Mouse (Mus musculus): Measurements from ENCODE around the gene Zeb2. TPM values are rescaled to one million over a fixed set of nuclear protein-coding genes. Genes with fewer than 3 reads are reported as not detected.

Gene Zeb2
- total and polyA plus RNA-seq, 2 experiments from 2014 or later, result 50.6 to 150 TPM

DNA sequence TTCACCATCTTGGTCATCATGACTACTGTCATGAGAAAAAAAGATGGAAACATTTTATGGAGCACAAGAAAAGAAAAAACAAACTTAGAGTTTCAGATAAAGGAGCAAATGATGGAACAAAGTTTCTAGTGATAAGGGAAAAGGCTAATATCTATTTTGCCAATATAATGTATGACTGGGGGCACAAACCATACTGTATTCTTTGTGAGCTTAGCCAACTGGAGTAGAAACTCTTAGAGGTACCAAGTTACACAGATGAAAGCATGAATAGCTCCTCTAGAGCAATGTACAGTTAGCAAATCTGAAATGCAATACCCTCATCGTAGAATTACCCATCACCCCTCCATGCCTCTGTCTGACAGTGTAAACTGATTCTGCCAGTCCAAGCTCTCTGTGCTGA lies 163.0 kb downstream of the Zeb2 start:
- no peak for TF ChIP-seq CTCF (IDR thresholded peaks at IDR 0.05; ENCODE audit: low read depth)
- H3K27me3 ChIP-seq (ENCODE audit: insufficient read depth, low read length), result no peaks in the 10 kb centered on the region
- ATAC-seq, result no peak
- no peak overlapping the region for H3K27ac ChIP-seq (ENCODE audit: low read depth, low read length)
- no peak overlapping the region for H3K4me3 ChIP-seq (ENCODE audit: low read depth, low read length)
- H3K36me3 ChIP-seq (ENCODE audit: insufficient read depth), result no peaks in the 10 kb centered on the region
- no peaks in the 10 kb centered on the region for H3K4me1 ChIP-seq (ENCODE audit: insufficient read depth)
- H3K9ac ChIP-seq, result no peak overlapping the region
- DNase-seq, result no peak
- 83% methylated on average over 1 of the region's 1 CpGs for WGBS
- H3K9me3 ChIP-seq (ENCODE audit: low read length), result no peaks in the 10 kb centered on the region
- no peak overlapping the region for H3K4me2 ChIP-seq (ENCODE audit: low read depth)

DNA sequence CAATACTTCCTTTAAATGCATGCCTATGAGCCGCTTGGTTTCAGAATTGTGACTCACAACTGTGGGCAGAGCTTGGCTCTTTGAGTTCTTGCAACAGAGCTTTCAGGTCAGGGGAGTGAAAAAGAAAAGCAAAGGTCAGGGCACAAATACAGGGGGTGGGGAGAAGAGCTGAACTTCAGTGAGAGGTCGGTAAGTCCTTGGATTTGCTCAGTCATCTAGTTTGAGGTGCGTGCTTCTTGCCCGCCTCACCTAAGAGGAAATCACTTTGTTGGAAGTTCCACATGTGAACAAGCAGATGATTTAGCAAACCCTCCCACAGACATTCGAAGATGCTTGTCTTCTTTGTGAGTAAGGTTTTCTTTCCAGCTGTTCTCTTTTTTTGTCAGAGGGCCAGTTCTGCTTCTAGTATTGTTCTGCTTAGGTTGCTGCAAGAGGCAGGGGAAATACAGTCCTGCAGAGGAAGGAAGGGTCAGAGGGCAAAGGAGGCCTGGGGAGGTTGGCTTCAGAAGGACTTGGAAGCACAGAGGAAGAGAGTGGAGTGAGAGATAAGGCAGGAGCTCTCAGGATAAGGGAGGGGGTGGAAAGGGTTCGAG lies 164.3 kb downstream of the Zeb2 start:
- Histone ChIP-seq H3K27ac (ENCODE audit: low read depth, low read length) (no peak overlapping the region), H3K27me3 (ENCODE audit: insufficient read depth, low read length) (no peaks in the 10 kb centered on the region), H3K9me3 (ENCODE audit: low read length) (no peaks in the 10 kb centered on the region), H3K9ac (no peak overlapping the region), H3K4me3 (ENCODE audit: low read depth, low read length) (no peak overlapping the region), H3K4me1 (ENCODE audit: insufficient read depth) (no peaks in the 10 kb centered on the region), H3K4me2 (ENCODE audit: low read depth) (no peak overlapping the region), H3K36me3 (ENCODE audit: insufficient read depth) (no peaks in the 10 kb centered on the region)
- 54% methylated on average over 6 of the region's 6 CpGs for WGBS
- TF ChIP-seq CTCF (IDR thresholded peaks at IDR 0.05; ENCODE audit: low read depth), result no peak
- ATAC-seq (no peak), DNase-seq (no peak)

- no peak for DNase-seq
- Histone ChIP-seq H3K9me3 (ENCODE audit: low read length) (no peaks in the 10 kb centered on the region), H3K4me1 (ENCODE audit: insufficient read depth) (no peaks in the 10 kb centered on the region), H3K27me3 (ENCODE audit: insufficient read depth, low read length) (no peaks in the 10 kb centered on the region), H3K9ac (no peak overlapping the region), H3K4me2 (ENCODE audit: low read depth) (no peak overlapping the region), H3K36me3 (ENCODE audit: insufficient read depth) (no peaks in the 10 kb centered on the region), H3K27ac (ENCODE audit: low read depth, low read length) (no peak overlapping the region), H3K4me3 (ENCODE audit: low read depth, low read length) (no peak overlapping the region)
- no peak for ATAC-seq
- TF ChIP-seq CTCF (IDR thresholded peaks at IDR 0.05; ENCODE audit: low read depth), result no peak
- 79% methylated on average over 4 of the region's 4 CpGs for WGBS
These were observed 165.5 kb downstream of the Zeb2 start for GRCm38 (mm10) chr2:44951651-44952213.

DNA sequence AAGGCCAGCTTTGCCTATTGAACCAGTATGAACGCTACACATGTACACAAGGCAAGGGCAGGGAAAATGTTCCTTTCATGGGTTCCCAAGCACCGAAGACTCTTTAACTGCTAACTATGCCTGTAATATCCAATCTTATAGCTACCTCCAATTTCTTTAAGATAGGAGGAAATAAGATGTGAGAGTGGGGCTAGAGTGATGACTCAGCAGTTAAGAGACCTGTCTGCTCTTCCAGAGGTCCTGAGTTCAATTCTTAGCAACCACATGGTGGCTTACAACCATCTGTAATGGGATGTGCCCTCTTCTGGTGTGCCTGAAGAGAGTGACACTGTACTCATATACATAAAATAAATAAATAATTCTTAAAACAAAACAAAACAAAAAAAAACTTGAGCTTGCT lies 172.5 kb downstream of the Zeb2 start:
- Histone ChIP-seq H3K9me3 (ENCODE audit: low read length) (no peaks in the 10 kb centered on the region), H3K4me1 (ENCODE audit: insufficient read depth) (no peaks in the 10 kb centered on the region), H3K9ac (no peak overlapping the region), H3K36me3 (ENCODE audit: insufficient read depth) (no peaks in the 10 kb centered on the region), H3K27ac (ENCODE audit: low read depth, low read length) (no peak overlapping the region), H3K27me3 (ENCODE audit: insufficient read depth, low read length) (no peaks in the 10 kb centered on the region), H3K4me3 (ENCODE audit: low read depth, low read length) (no peak overlapping the region), H3K4me2 (ENCODE audit: low read depth) (no peak overlapping the region)
- DNase-seq, result no peak
- no peak for TF ChIP-seq CTCF (IDR thresholded peaks at IDR 0.05; ENCODE audit: low read depth)
- no peak for ATAC-seq
- WGBS, result 97% methylated on average over 2 of the region's 2 CpGs

Small RNA genes within 50 kb of the gene (microRNA-seq; reads per million reads assigned to microRNA genes)
- 1.5 to 1.9 reads per million in 2 experiments for gene Mir5129

Other genes starting within 250 kb of the Zeb2 start
- gene Gtdc1, start 189.7 kb downstream of the Zeb2 start, total RNA-seq (2014; rRNA removed), result 77.0 and 86.0 TPM in 2 replicates
- gene Gtdc1, start 189.7 kb downstream of the Zeb2 start, polyA plus RNA-seq (2015; fragmentation: Nextera tagmentation; extraction: Ambion mirVana), result 20.2 and 30.7 TPM in 2 replicates

All from forebrain, postnatal 0 days (tissue).